Mouse (Mus musculus) stomach, embryonic 16.5 days (tissue): ENCODE data around the gene Slc35b4. TPM values are rescaled to one million over a fixed set of nuclear protein-coding genes. Genes with fewer than 3 reads are reported as not detected.

Source experiments
- ATAC-seq: fragments of 200-750 bp; cut with Nextera tagmentation; 2 replicates; pipeline ENCODE4 v1.8.0; 2017; ENCODE audit warnings: moderate number of reproducible peaks, moderate TSS enrichment; ENCODE audit not compliant: insufficient read depth, low FRiP score
- H3K27ac ChIP-seq: fragments of 300-500 bp; sonication (generic); 2 replicates; pipeline ENCODE4 v1.5.1; 2014; ENCODE audit warnings: low read length
- H3K27me3 ChIP-seq: fragments of 300-500 bp; sonication (generic); 2 replicates; pipeline ENCODE4 v1.6.1; 2014; ENCODE audit warnings: low read length, control low read depth, mixed read lengths; ENCODE audit not compliant: control insufficient read depth, insufficient read depth
- H3K36me3 ChIP-seq: fragments of 300-500 bp; sonication (generic); 2 replicates; pipeline ENCODE4 v1.6.1; 2014; ENCODE audit warnings: low read length; ENCODE audit not compliant: control insufficient read depth, insufficient read depth
- H3K4me1 ChIP-seq: fragments of 300-500 bp; sonication (generic); 2 replicates; pipeline ENCODE4 v1.6.1; 2014; ENCODE audit warnings: low read length, control low read depth, mixed read lengths; ENCODE audit not compliant: control insufficient read depth, insufficient read depth
- H3K4me2 ChIP-seq: fragments of 300-500 bp; sonication (generic); 2 replicates; pipeline ENCODE4 v1.6.1; 2014; ENCODE audit warnings: low read depth, low read length, mixed read lengths
- H3K4me3 ChIP-seq: fragments of 300-500 bp; sonication (generic); replicated peaks from 2 replicates; pipeline ENCODE4 v1.5.1; 2014; ENCODE audit warnings: mild to moderate bottlenecking, low read length
- H3K9ac ChIP-seq: fragments of 300-500 bp; sonication (generic); 2 replicates; pipeline ENCODE4 v1.6.1; 2014; ENCODE audit warnings: low read length
- H3K9me3 ChIP-seq: fragments of 300-500 bp; sonication (generic); replicated peaks from 2 replicates; pipeline ENCODE4 v1.6.1; 2016; ENCODE audit warnings: low read length, control low read depth; ENCODE audit not compliant: control insufficient read depth
- WGBS: fragments of 180-500 bp; shearing (Covaris S2); extraction: QIAGEN DNeasy Blood & Tissue Kit; methylation state at CpG from one replicate; pipeline ENCODE4 v1.1.7; 2014; 5-methylcytosine and 5-hydroxymethylcytosine counted together
- polyA plus RNA-seq: library from polyadenylated mRNA; unstranded; fragments of >200 nt; fragmentation: Nextera tagmentation; extraction: Ambion mirVana; gene quantifications from 2 replicates; pipeline ENCODE4 v1.2.1, GENCODE M21; 2015

Gene Slc35b4
- polyA plus RNA-seq, 1 experiment from 2014 or later: 43.4 TPM

DNA sequence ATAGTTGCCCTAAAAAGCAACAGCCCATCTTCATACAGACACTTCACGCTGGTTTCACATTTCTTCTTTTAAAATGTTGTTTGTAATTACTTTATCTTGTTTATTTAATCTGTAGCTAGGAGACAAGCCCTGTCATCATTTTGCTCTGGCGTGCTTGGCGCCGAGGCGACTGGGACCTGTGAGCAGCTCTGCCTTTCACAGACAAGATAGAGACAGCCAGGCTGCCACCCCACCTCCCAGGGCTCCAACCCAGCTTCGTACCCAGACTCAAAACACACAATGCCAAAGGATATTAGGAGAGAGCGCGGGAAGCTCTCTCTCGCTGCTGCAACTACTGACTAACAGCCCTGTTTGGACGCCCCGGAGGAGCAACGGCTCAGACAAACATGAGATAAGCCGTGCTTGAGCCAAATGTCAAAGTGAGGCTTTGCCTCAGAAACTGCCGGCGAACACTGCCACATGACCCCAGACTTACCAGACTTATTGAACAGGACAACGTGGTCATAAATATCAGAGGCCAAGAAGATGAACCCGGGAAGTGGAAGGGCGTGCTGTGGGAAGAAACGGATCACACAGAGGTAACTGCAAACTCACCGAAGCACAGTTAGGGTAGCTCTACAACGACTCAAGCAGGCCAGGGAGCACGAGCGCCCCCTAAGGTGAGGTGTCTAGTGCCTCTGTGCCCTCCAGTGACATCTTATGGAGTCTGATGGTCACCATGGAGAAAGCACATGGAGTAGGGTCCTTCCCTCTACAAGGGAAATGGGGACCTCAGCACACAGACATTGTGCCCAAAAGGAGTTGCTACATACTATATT is 16.7 kb downstream of the Slc35b4 start:
- Histone ChIP-seq H3K4me2 (no peak overlapping the region), H3K27ac (no peak overlapping the region), H3K9me3 (no peaks in the 10 kb centered on the region), H3K4me3 (no peak overlapping the region), H3K36me3 (peaks cover 35% of the 10 kb centered on the region; the same call in 1 of the 2 replicates), H3K27me3 (no peaks in the 10 kb centered on the region), H3K4me1 (peaks cover 23% of the 10 kb centered on the region), H3K9ac (no peak overlapping the region)
- 54% methylated on average over 23 of the region's 23 CpGs for WGBS
- ATAC-seq: no peak

DNA sequence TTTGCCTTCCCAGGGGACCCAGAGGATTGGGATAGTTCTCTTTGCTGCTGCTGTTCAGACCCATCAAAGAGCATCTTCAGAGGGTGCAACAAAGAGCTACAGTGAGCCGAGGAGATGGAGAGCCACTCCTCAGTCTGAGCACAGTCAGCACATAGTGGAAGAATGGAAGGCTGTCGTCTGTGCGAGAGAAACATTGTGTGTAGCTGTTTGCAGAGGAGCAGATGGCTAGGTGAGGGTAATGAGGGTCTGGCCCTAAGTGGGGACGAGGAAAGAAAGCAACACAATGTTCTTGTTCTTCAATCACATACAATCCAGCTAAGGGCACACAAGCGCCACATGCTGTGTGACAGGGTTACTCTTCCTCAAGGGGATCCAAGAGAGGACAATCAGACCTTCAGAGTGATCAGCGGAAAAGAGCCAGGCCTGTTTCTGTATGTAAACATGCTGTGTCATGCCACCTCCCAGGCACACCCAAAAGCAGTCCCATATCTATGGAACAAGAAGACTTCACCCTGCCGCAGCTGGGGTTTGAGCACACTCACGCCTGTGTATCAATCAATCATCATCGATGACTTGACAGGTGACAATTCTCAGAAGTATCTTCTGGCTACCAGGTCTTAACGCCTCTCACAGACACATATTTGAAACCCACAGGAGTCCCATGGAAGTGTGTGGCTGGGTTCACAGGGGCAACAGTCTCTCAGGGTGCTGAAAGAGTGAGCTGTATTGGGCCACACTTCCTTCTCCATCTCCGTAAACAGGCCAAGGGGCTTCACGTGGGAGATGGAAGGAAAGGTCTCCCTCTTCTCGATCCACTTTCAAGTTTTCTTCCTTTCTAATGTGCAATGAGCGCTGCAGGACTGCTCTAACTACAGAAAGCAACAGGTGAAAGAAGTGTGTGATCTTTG is 19.8 kb downstream of the Slc35b4 start:
- H3K27me3 ChIP-seq: no peaks in the 10 kb centered on the region
- ATAC-seq: no peak
- H3K9me3 ChIP-seq: no peaks in the 10 kb centered on the region
- H3K4me1 ChIP-seq: peaks cover 51% of the 10 kb centered on the region
- H3K4me2 ChIP-seq: no peak overlapping the region
- H3K27ac ChIP-seq: no peak overlapping the region
- H3K36me3 ChIP-seq: peaks cover 35% of the 10 kb centered on the region; the same call in 1 of the 2 replicates
- no peak overlapping the region for H3K4me3 ChIP-seq
- H3K9ac ChIP-seq: no peak overlapping the region
- 78% methylated on average over 14 of the region's 14 CpGs for WGBS

DNA sequence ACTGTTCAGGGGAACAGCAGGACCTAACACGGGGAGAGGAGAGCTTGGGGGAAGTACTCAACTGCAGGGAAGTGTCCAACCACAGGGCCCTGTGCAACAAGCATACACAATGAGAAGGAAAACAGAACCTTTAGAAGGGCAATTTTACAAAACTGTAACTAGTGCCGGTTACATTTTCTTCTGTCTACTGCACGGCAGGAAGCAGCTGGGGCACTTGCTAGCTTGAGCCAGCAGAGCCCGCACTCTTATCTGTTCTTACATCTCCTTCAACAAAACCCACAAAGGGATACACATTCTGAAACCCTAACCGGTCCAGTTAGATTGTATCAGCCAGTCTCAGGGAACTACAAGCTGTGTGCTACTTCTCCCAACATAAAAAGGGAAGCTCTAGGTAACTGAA is 20.9 kb downstream of the Slc35b4 start:
- Histone ChIP-seq H3K4me3 (no peak overlapping the region), H3K27ac (no peak overlapping the region), H3K9ac (no peak overlapping the region), H3K9me3 (no peaks in the 10 kb centered on the region), H3K4me1 (peaks cover 51% of the 10 kb centered on the region), H3K4me2 (no peak overlapping the region), H3K36me3 (peaks cover 32% of the 10 kb centered on the region; the same call in 1 of the 2 replicates), H3K27me3 (no peaks in the 10 kb centered on the region)
- 39% methylated on average over 5 of the region's 5 CpGs for WGBS
- ATAC-seq: no peak

GRCm38 (mm10) chr6:34155137-34155804 is 21.6 kb downstream of the Slc35b4 start:
- H3K9ac ChIP-seq: peak overlapping the region; percentile 7; the same call in 1 of the 2 replicates
- no peak overlapping the region for H3K4me2 ChIP-seq
- H3K9me3 ChIP-seq: no peaks in the 10 kb centered on the region
- WGBS: 78% methylated on average over 15 of the region's 15 CpGs
- ATAC-seq: peak; percentile 26; the same call in 1 of the 2 replicates
- H3K4me3 ChIP-seq: no peak overlapping the region
- peaks cover 26% of the 10 kb centered on the region; the same call in 1 of the 2 replicates for H3K36me3 ChIP-seq
- H3K27ac ChIP-seq: peak overlapping the region; percentile 64
- H3K27me3 ChIP-seq: no peaks in the 10 kb centered on the region
- H3K4me1 ChIP-seq: peaks cover 48% of the 10 kb centered on the region

DNA sequence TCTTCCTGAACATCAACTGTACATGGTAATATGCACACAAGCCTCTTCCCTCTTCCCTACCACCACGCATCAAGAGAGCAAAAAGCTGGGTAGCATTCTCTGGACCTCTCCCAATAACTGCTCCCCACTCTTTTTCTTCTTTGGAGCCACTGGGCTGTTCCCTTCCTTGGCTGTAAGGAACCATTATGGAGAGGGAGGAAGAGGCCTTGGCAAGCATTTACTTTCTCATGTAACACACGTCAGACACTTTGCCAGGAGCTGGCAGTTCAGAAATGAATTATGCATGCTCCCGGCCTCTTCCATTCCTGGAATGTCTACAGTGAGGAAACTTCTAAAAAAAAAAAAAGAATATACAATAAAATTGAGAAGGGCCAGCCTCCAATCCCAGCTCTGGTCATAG is 22.7 kb downstream of the Slc35b4 start:
- WGBS: 32% methylated on average over 3 of the region's 3 CpGs

GRCm38 (mm10) chr6:34153069-34154052 is 23.6 kb downstream of the Slc35b4 start:
- Histone ChIP-seq H3K36me3 (peaks cover 13% of the 10 kb centered on the region; the same call in 1 of the 2 replicates), H3K9me3 (no peaks in the 10 kb centered on the region), H3K9ac (no peak overlapping the region), H3K27me3 (no peaks in the 10 kb centered on the region), H3K4me1 (peaks cover 45% of the 10 kb centered on the region), H3K4me3 (no peak overlapping the region), H3K27ac (peak overlapping the region; percentile 82), H3K4me2 (peak overlapping the region; percentile 2; the same call in 1 of the 2 replicates)
- peak; percentile 41; the same call in 1 of the 2 replicates for ATAC-seq
- WGBS: 35% methylated on average over 18 of the region's 18 CpGs

More for the DNA sequence above, 22.7 kb downstream of the Slc35b4 start:
- Histone ChIP-seq H3K4me2 (no peak overlapping the region), H3K27me3 (no peaks in the 10 kb centered on the region), H3K4me3 (no peak overlapping the region), H3K36me3 (peaks cover 17% of the 10 kb centered on the region; the same call in 1 of the 2 replicates), H3K9me3 (no peaks in the 10 kb centered on the region), H3K9ac (no peak overlapping the region), H3K27ac (peak overlapping the region; percentile 82; the same call in 1 of the 2 replicates), H3K4me1 (peaks cover 45% of the 10 kb centered on the region)
- peak; percentile 22; the same call in 1 of the 2 replicates for ATAC-seq

- Histone ChIP-seq H3K36me3 (no peaks in the 10 kb centered on the region), H3K4me3 (no peak overlapping the region), H3K9me3 (no peaks in the 10 kb centered on the region), H3K9ac (no peak overlapping the region), H3K4me1 (peaks cover 24% of the 10 kb centered on the region), H3K27ac (no peak overlapping the region), H3K27me3 (no peaks in the 10 kb centered on the region), H3K4me2 (no peak overlapping the region)
- 71% methylated on average over 1 of the region's 1 CpGs for WGBS
- no peak for ATAC-seq
Observed at GRCm38 (mm10) chr6:34149821-34150220, 27.1 kb downstream of the Slc35b4 start.

- WGBS: 80% methylated on average over 9 of the region's 9 CpGs
Observed at GRCm38 (mm10) chr6:34149066-34149465, 27.8 kb downstream of the Slc35b4 start.

More at GRCm38 (mm10) chr6:34149066-34149465, 27.8 kb downstream of the Slc35b4 start:
- no peak overlapping the region for H3K4me3 ChIP-seq
- H3K4me2 ChIP-seq: no peak overlapping the region
- ATAC-seq: no peak
- H3K9me3 ChIP-seq: no peaks in the 10 kb centered on the region
- no peak overlapping the region for H3K9ac ChIP-seq
- no peaks in the 10 kb centered on the region for H3K36me3 ChIP-seq
- peaks cover 17% of the 10 kb centered on the region for H3K4me1 ChIP-seq
- H3K27me3 ChIP-seq: no peaks in the 10 kb centered on the region
- H3K27ac ChIP-seq: no peak overlapping the region
